Mouse (Mus musculus) midbrain, embryonic 12.5 days (tissue): Measurements from ENCODE around the gene Fam83e. TPM values are rescaled to one million over a fixed set of nuclear protein-coding genes. Genes with fewer than 3 reads are reported as not detected.

Experiments used
- ATAC-seq: fragments of 200-750 bp; cut with Nextera tagmentation; 2 replicates; pipeline ENCODE4 v1.8.0; 2017; ENCODE audit warnings: low read depth, moderate TSS enrichment, moderate library complexity; ENCODE audit not compliant: low FRiP score
- H3K27ac ChIP-seq: fragments of 300-500 bp; sonication (generic); replicated peaks from 2 replicates; pipeline ENCODE4 v1.5.1; 2016; ENCODE audit warnings: mild to moderate bottlenecking
- H3K27me3 ChIP-seq: fragments of 300-500 bp; sonication (generic); 2 replicates; pipeline ENCODE4 v1.6.1; 2016; ENCODE audit warnings: mild to moderate bottlenecking
- H3K36me3 ChIP-seq: fragments of 300-500 bp; sonication (generic); 2 replicates; pipeline ENCODE4 v1.6.1; 2016
- H3K4me1 ChIP-seq: fragments of 300-500 bp; sonication (generic); 2 replicates; pipeline ENCODE4 v1.6.1; 2016
- H3K4me2 ChIP-seq: fragments of 300-500 bp; sonication (generic); replicated peaks from 2 replicates; pipeline ENCODE4 v1.6.1; 2016; ENCODE audit warnings: mild to moderate bottlenecking, moderate library complexity
- H3K4me3 ChIP-seq: fragments of 300-500 bp; sonication (generic); 2 replicates; pipeline ENCODE4 v1.5.1; 2016; ENCODE audit warnings: mild to moderate bottlenecking
- H3K9ac ChIP-seq: fragments of 300-500 bp; sonication (generic); replicated peaks from 2 replicates; pipeline ENCODE4 v1.6.1; 2016; ENCODE audit warnings: mild to moderate bottlenecking, moderate library complexity
- H3K9me3 ChIP-seq: fragments of 300-500 bp; sonication (generic); 2 replicates; pipeline ENCODE4 v1.6.1; 2016; ENCODE audit warnings: mild to moderate bottlenecking
- whole genome bisulfite sequencing: fragments of 180-500 bp; shearing (Covaris S2); methylation state at CpG from one replicate; pipeline ENCODE4 v1.1.7; 2016; 5-methylcytosine and 5-hydroxymethylcytosine counted together
- polyA plus RNA-seq: library from polyadenylated mRNA; unstranded; fragments of >200 nt; fragmentation: Nextera tagmentation; extraction: Ambion mirVana; gene quantifications from 2 replicates; pipeline ENCODE4 v1.2.1, GENCODE M21; 2016

Fam83e gene
- polyA plus RNA-seq, 1 experiment from 2014 or later = 1.6 TPM

- Histone ChIP-seq H3K4me1 (peaks cover 78% of the 10 kb centered on the region), H3K9me3 (no peaks in the 10 kb centered on the region), H3K27ac (peak overlapping the region; percentile 88), H3K27me3 (peaks cover 30% of the 10 kb centered on the region), H3K4me2 (peak overlapping the region; percentile 98), H3K9ac (peak overlapping the region; percentile 51), H3K36me3 (no peaks in the 10 kb centered on the region), H3K4me3 (peak overlapping the region; percentile 58)
- WGBS = 36% methylated on average over 12 of the region's 12 CpGs
- ATAC-seq = no peak
These were observed 17.4 kb upstream of the Fam83e start for GRCm38 (mm10) chr7:45703521-45704033.

- Histone ChIP-seq H3K27me3 (peaks cover 24% of the 10 kb centered on the region), H3K36me3 (no peaks in the 10 kb centered on the region), H3K4me2 (peak overlapping the region; percentile 98), H3K4me3 (peak overlapping the region; percentile 58), H3K4me1 (peaks cover 83% of the 10 kb centered on the region), H3K9me3 (no peaks in the 10 kb centered on the region), H3K9ac (peak overlapping the region; percentile 21; the same call in 1 of the 2 replicates), H3K27ac (peak overlapping the region; percentile 88)
- WGBS = under 1% methylated on average over 13 of the region's 13 CpGs
- peak; percentile 53 for ATAC-seq
These were observed 16.9 kb upstream of the Fam83e start for GRCm38 (mm10) chr7:45704046-45704559.

- peaks cover under 1% of the 10 kb centered on the region; the same call in 1 of the 2 replicates for H3K36me3 ChIP-seq
- peak; percentile 82 for ATAC-seq
- peak within 1 kb of the TSS; percentile 58 for H3K4me3 ChIP-seq
- H3K9me3 ChIP-seq = no peaks in the 10 kb centered on the region
- H3K27me3 ChIP-seq = peaks cover 17% of the 10 kb centered on the region
- peak within 1 kb of the TSS; percentile 88 for H3K27ac ChIP-seq
- under 1% methylated on average over 36 of the region's 36 CpGs for WGBS
- H3K4me2 ChIP-seq = peak within 1 kb of the TSS; percentile 98
- H3K9ac ChIP-seq = peak within 1 kb of the TSS; percentile 51
- peaks cover 85% of the 10 kb centered on the region for H3K4me1 ChIP-seq
These were observed 16.1 kb upstream of the Fam83e start, which contains the start of gene Dbp for GRCm38 (mm10) chr7:45704730-45705442. Dbp (plus strand) TSS chr7:45705088.

GRCm38 (mm10) chr7:45705443-45705864 is 15.6 kb upstream of the Fam83e start:
- H3K27me3 ChIP-seq = peaks cover 11% of the 10 kb centered on the region
- peak overlapping the region; percentile 51 for H3K9ac ChIP-seq
- ATAC-seq = no peak
- WGBS = under 1% methylated on average over 21 of the region's 21 CpGs
- H3K4me1 ChIP-seq = peaks cover 85% of the 10 kb centered on the region
- H3K4me2 ChIP-seq = peak overlapping the region; percentile 98
- H3K4me3 ChIP-seq = peak overlapping the region; percentile 58
- H3K36me3 ChIP-seq = peaks cover 6% of the 10 kb centered on the region; the same call in 1 of the 2 replicates
- H3K27ac ChIP-seq = peak overlapping the region; percentile 64
- H3K9me3 ChIP-seq = no peaks in the 10 kb centered on the region

GRCm38 (mm10) chr7:45705873-45706281 is 15.1 kb upstream of the Fam83e start:
- Histone ChIP-seq H3K4me1 (peaks cover 83% of the 10 kb centered on the region), H3K4me2 (peak overlapping the region; percentile 98), H3K9ac (peak overlapping the region; percentile 78), H3K9me3 (no peaks in the 10 kb centered on the region), H3K27ac (no peak overlapping the region), H3K27me3 (peaks cover 8% of the 10 kb centered on the region; the same call in 1 of the 2 replicates), H3K36me3 (peaks cover 11% of the 10 kb centered on the region), H3K4me3 (peak overlapping the region; percentile 58)
- 1% methylated on average over 7 of the region's 7 CpGs for WGBS
- no peak for ATAC-seq

- H3K9me3 ChIP-seq = no peaks in the 10 kb centered on the region
- H3K4me3 ChIP-seq = peak overlapping the region; percentile 58
- no peak for ATAC-seq
These were observed 14.2 kb upstream of the Fam83e start for GRCm38 (mm10) chr7:45706721-45707241.

GRCm38 (mm10) chr7:45707375-45707967 is 13.5 kb upstream of the Fam83e start:
- Histone ChIP-seq H3K4me2 (peak overlapping the region; percentile 98), H3K9ac (peak overlapping the region; percentile 44; the same call in 1 of the 2 replicates), H3K36me3 (peaks cover 27% of the 10 kb centered on the region), H3K27ac (peak overlapping the region; percentile 80), H3K4me1 (peaks cover 77% of the 10 kb centered on the region), H3K9me3 (no peaks in the 10 kb centered on the region), H3K27me3 (peaks cover 8% of the 10 kb centered on the region; the same call in 1 of the 2 replicates), H3K4me3 (peak overlapping the region; percentile 58)
- no peak for ATAC-seq
- under 1% methylated on average over 27 of the region's 27 CpGs for WGBS

More at GRCm38 (mm10) chr7:45706721-45707241, 14.2 kb upstream of the Fam83e start:
- WGBS = under 1% methylated on average over 40 of the region's 45 CpGs
- H3K36me3 ChIP-seq = peaks cover 20% of the 10 kb centered on the region
- peak overlapping the region; percentile 80; the same call in 1 of the 2 replicates for H3K27ac ChIP-seq
- peaks cover 8% of the 10 kb centered on the region; the same call in 1 of the 2 replicates for H3K27me3 ChIP-seq
- peak overlapping the region; percentile 98 for H3K4me2 ChIP-seq
- H3K9ac ChIP-seq = peak overlapping the region; percentile 78
- H3K4me1 ChIP-seq = peaks cover 77% of the 10 kb centered on the region

GRCm38 (mm10) chr7:45708221-45708761 is 12.7 kb upstream of the Fam83e start:
- ATAC-seq = no peak
- H3K27ac ChIP-seq = peak overlapping the region; percentile 80
- H3K27me3 ChIP-seq = peaks cover 8% of the 10 kb centered on the region; the same call in 1 of the 2 replicates
- H3K9me3 ChIP-seq = no peaks in the 10 kb centered on the region
- H3K9ac ChIP-seq = no peak overlapping the region
- H3K4me2 ChIP-seq = peak overlapping the region; percentile 98
- peaks cover 69% of the 10 kb centered on the region for H3K4me1 ChIP-seq
- 58% methylated on average over 13 of the region's 13 CpGs for WGBS
- no peak overlapping the region for H3K4me3 ChIP-seq
- H3K36me3 ChIP-seq = peaks cover 35% of the 10 kb centered on the region

GRCm38 (mm10) chr7:45709036-45709435 is 12.0 kb upstream of the Fam83e start:
- 38% methylated on average over 6 of the region's 6 CpGs for WGBS
- Histone ChIP-seq H3K36me3 (peaks cover 39% of the 10 kb centered on the region), H3K9me3 (no peaks in the 10 kb centered on the region), H3K4me2 (peak overlapping the region; percentile 19; the same call in 1 of the 2 replicates), H3K4me1 (peaks cover 64% of the 10 kb centered on the region), H3K4me3 (no peak overlapping the region), H3K27me3 (peaks cover 8% of the 10 kb centered on the region; the same call in 1 of the 2 replicates), H3K27ac (peak overlapping the region; percentile 80), H3K9ac (no peak overlapping the region)
- ATAC-seq = no peak

GRCm38 (mm10) chr7:45709677-45710355 is 11.2 kb upstream of the Fam83e start:
- ATAC-seq = no peak
- no peak overlapping the region for H3K4me3 ChIP-seq
- peaks cover 39% of the 10 kb centered on the region for H3K36me3 ChIP-seq
- no peaks in the 10 kb centered on the region for H3K9me3 ChIP-seq
- 71% methylated on average over 14 of the region's 14 CpGs for WGBS
- H3K9ac ChIP-seq = peak overlapping the region; percentile 50
- H3K27ac ChIP-seq = peak overlapping the region; percentile 80
- H3K4me1 ChIP-seq = peaks cover 69% of the 10 kb centered on the region
- 0 out of 2 replicates have a peak overlapping the region, but pooled peaks have one; percentile 2 for H3K4me2 ChIP-seq
- peaks cover 8% of the 10 kb centered on the region; the same call in 1 of the 2 replicates for H3K27me3 ChIP-seq
